Mouse (Mus musculus) liver, adult 2 months (tissue): Measurements from ENCODE around the gene Hivep2.

Experiments used
- CTCF ChIP-seq: fragments of 200-500 bp; IDR thresholded peaks from 2 replicates; pipeline ENCODE4 v1.5.1; 2011; ENCODE audit warnings: low read depth, low read length, control low read depth
- POLR2A ChIP-seq: fragments of 200-500 bp; IDR thresholded peaks from 2 replicates; pipeline ENCODE4 v1.6.1; 2011; ENCODE audit warnings: low read length, control low read depth; ENCODE audit not compliant: insufficient read depth; ENCODE audit errors: extremely low read depth

DNA sequence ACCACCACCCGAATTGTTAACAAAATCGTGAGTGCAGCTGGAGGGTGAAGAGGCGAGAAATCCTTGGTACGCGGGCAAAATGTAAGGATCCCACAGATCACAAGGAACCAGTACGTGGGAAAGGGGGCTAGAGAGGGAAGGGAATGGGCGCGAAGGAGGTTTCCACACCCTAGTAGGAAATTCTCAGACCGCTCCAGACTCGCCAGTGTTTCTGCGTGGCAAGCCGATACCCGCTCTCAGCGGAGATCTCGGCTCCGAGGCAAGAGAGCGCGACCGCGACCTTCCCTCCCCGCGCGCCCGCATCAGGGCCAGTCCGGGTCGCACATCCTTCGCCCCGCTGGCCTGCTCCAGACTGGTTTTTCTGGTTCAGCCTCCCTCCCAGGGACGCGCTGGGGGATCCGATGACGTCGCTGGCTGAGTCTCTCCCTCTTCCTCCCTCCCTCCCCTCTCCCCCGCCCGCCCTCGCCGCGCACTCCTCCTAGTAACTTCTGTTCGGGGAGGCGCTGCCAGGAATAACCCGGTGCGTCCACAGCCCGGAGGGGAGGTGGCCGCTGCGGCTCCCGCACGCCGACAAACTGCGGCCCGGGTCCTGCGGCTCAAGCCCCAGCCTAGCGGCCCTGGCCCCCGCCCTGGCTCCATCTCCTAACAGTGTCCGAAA lies 430 bp upstream of the Hivep2 start:
- TF ChIP-seq CTCF (no peak), POLR2A (peak; percentile 67)
